Mouse (Mus musculus) MEL (cell line): ENCODE measurements at regions not wholly inside any gene's neighbourhood (a gene's known extent, or its start where the extent isn't known, plus 50 kb on each side); places are given as distances from the start of the nearest gene placed in this dataset.

Source experiments
- DNase-seq: peaks from one replicate; pipeline ENCODE4 v3.0.0; 2011; ENCODE audit warnings: low read depth, low spot score
- H3K27ac ChIP-seq: 2 replicates; pipeline ENCODE4 v1.5.1; 2012; ENCODE audit warnings: low read depth, mild to moderate bottlenecking, control low read depth, low read length, moderate library complexity; ENCODE audit not compliant: control insufficient read depth
- H3K27me3 ChIP-seq, 2 experiments: fragments of 150-350 bp in 1 of 2; sonication (generic) in 1 of 2; 2 replicates each; pipeline ENCODE4 v1.6.1; 2012; ENCODE audit warnings: low read length in 2 of 2, mild to moderate bottlenecking in 2 of 2, improper control_type of control experiment in 1 of 2, moderate library complexity in 1 of 2; ENCODE audit not compliant: insufficient read depth in 2 of 2, control insufficient read depth in 1 of 2
- H3K36me3 ChIP-seq, 2 experiments: 2 replicates each; pipeline ENCODE4 v1.6.1; 2012 to 2014; ENCODE audit warnings: low read length in 2 of 2, improper control_type of control experiment in 1 of 2, inconsistent platforms in 1 of 2, mild to moderate bottlenecking in 1 of 2; ENCODE audit not compliant: insufficient read depth in 2 of 2, control insufficient read depth in 1 of 2
- H3K4me1 ChIP-seq, 2 experiments: fragments of 150-350 bp in 1 of 2; sonication (generic) in 1 of 2; 2 replicates each; pipeline ENCODE4 v1.6.1; 2012; ENCODE audit warnings: low read length in 2 of 2, improper control_type of control experiment in 1 of 2, mild to moderate bottlenecking in 1 of 2; ENCODE audit not compliant: insufficient read depth in 2 of 2, control insufficient read depth in 1 of 2
- H3K4me3 ChIP-seq, 2 experiments: fragments of 150-350 bp in 1 of 2; sonication (generic) in 1 of 2; 2 replicates each; pipeline ENCODE4 v1.5.1; 2012; ENCODE audit warnings: low read depth in 2 of 2, low read length in 2 of 2, mild to moderate bottlenecking in 2 of 2, moderate library complexity in 2 of 2, control low read depth in 1 of 2, improper control_type of control experiment in 1 of 2; ENCODE audit not compliant: control insufficient read depth in 1 of 2, insufficient read depth in 1 of 2
- H3K79me2 ChIP-seq: 2 replicates; pipeline ENCODE4 v1.6.1; 2012; ENCODE audit warnings: mild to moderate bottlenecking, low read length, moderate library complexity; ENCODE audit not compliant: control insufficient read depth, poor library complexity, insufficient read depth
- H3K9ac ChIP-seq: 2 replicates; pipeline ENCODE4 v1.6.1; 2012; ENCODE audit warnings: low read depth, mild to moderate bottlenecking, control low read depth, low read length, moderate library complexity; ENCODE audit not compliant: control insufficient read depth, poor library complexity, severe bottlenecking
- H3K9me3 ChIP-seq: fragments of 150-350 bp; sonication (generic); replicated peaks from 2 replicates; pipeline ENCODE4 v1.6.1; 2012; ENCODE audit warnings: mild to moderate bottlenecking, low read length, improper control_type of control experiment, moderate library complexity; ENCODE audit not compliant: insufficient read depth
- CTCF ChIP-seq, 3 experiments: IDR thresholded peaks in 2 of 3; conservative IDR thresholded peaks in 1 of 3; 2 replicates each; pipeline ENCODE4 v1.5.1; 2011 to 2012; ENCODE audit warnings: low read length in 3 of 3, low read depth in 2 of 3, mild to moderate bottlenecking in 2 of 3, improper control_type of control experiment in 1 of 3, inconsistent platforms in 1 of 3, mixed read lengths in 1 of 3, moderate library complexity in 1 of 3; ENCODE audit not compliant: control insufficient read depth in 1 of 3, insufficient read depth in 1 of 3, poor library complexity in 1 of 3, severe bottlenecking in 1 of 3
- E2F4 ChIP-seq: IDR thresholded peaks from 2 replicates; pipeline ENCODE4 v1.6.1; 2011; ENCODE audit warnings: low read depth, low read length, improper control_type of control experiment, borderline replicate concordance
- EP300 ChIP-seq, 2 experiments: IDR thresholded peaks; 2 replicates each; pipeline ENCODE4 v1.6.1; 2011; ENCODE audit warnings: improper control_type of control experiment in 2 of 2, low read length in 2 of 2, low read depth in 1 of 2, mild to moderate bottlenecking in 1 of 2
- ETS1 ChIP-seq: IDR thresholded peaks from 2 replicates; pipeline ENCODE4 v1.6.1; 2012; ENCODE audit warnings: low read depth, mild to moderate bottlenecking, inconsistent platforms, low read length, improper control_type of control experiment, moderate library complexity
- GABPA ChIP-seq: IDR thresholded peaks from 2 replicates; pipeline ENCODE4 v1.6.1; 2012; ENCODE audit warnings: low read depth, mild to moderate bottlenecking, inconsistent platforms, low read length, improper control_type of control experiment, moderate library complexity
- GATA1 ChIP-seq: IDR thresholded peaks from 2 replicates; pipeline ENCODE4 v1.6.1; 2011; ENCODE audit warnings: low read depth, low read length, improper control_type of control experiment
- HCFC1 ChIP-seq: IDR thresholded peaks from 2 replicates; pipeline ENCODE4 v1.6.1; 2012; ENCODE audit warnings: low read depth, mild to moderate bottlenecking, inconsistent platforms, low read length, improper control_type of control experiment, moderate library complexity
- MAFK ChIP-seq: IDR thresholded peaks from 2 replicates; pipeline ENCODE4 v1.6.1; 2011; ENCODE audit warnings: low read depth, mild to moderate bottlenecking, low read length, improper control_type of control experiment, borderline replicate concordance
- MAZ ChIP-seq: IDR thresholded peaks from 2 replicates; pipeline ENCODE4 v1.6.1; 2012; ENCODE audit warnings: low read depth, mild to moderate bottlenecking, inconsistent platforms, low read length, improper control_type of control experiment
- MEF2A ChIP-seq: IDR thresholded peaks from 2 replicates; pipeline ENCODE4 v1.6.1; 2014; ENCODE audit warnings: low read depth, mild to moderate bottlenecking, inconsistent platforms, low read length, improper control_type of control experiment; ENCODE audit not compliant: poor library complexity, insufficient replicate concordance, severe bottlenecking; ENCODE audit errors: extremely low read depth
- MXI1 ChIP-seq: IDR thresholded peaks from 2 replicates; pipeline ENCODE4 v1.6.1; 2011; ENCODE audit warnings: mild to moderate bottlenecking, low read depth, low read length, improper control_type of control experiment
- MYB ChIP-seq: IDR thresholded peaks from 2 replicates; pipeline ENCODE4 v1.6.1; 2011; ENCODE audit warnings: mild to moderate bottlenecking, low read depth, low read length, improper control_type of control experiment
- MYC ChIP-seq: IDR thresholded peaks from 2 replicates; pipeline ENCODE4 v1.6.1; 2011; ENCODE audit warnings: low read depth, mild to moderate bottlenecking, low read length, improper control_type of control experiment, moderate library complexity
- NRF1 ChIP-seq: IDR thresholded peaks from 2 replicates; pipeline ENCODE4 v1.6.1; 2014; ENCODE audit warnings: low read depth, mild to moderate bottlenecking, inconsistent platforms, low read length, improper control_type of control experiment, moderate library complexity; ENCODE audit not compliant: poor library complexity, insufficient read depth, severe bottlenecking
- POLR2A ChIP-seq, 2 experiments: IDR thresholded peaks; 2 replicates each; pipeline ENCODE4 v1.6.1; 2011 to 2012; ENCODE audit warnings: low read length in 2 of 2, mild to moderate bottlenecking in 2 of 2, control low read depth in 1 of 2, improper control_type of control experiment in 1 of 2, low read depth in 1 of 2, moderate library complexity in 1 of 2; ENCODE audit not compliant: control insufficient read depth in 1 of 2, insufficient read depth in 1 of 2, poor library complexity in 1 of 2
- RAD21 ChIP-seq: IDR thresholded peaks from 2 replicates; pipeline ENCODE4 v1.6.1; 2011; ENCODE audit warnings: mild to moderate bottlenecking, low read depth, low read length, improper control_type of control experiment
- RCOR1 ChIP-seq: IDR thresholded peaks from 2 replicates; pipeline ENCODE4 v1.6.1; 2012; ENCODE audit warnings: low read depth, mild to moderate bottlenecking, inconsistent platforms, low read length, improper control_type of control experiment
- SMC3 ChIP-seq: IDR thresholded peaks from 2 replicates; pipeline ENCODE4 v1.6.1; 2011; ENCODE audit warnings: low read depth, low read length, improper control_type of control experiment
- TAL1 ChIP-seq: IDR thresholded peaks from 2 replicates; pipeline ENCODE4 v1.6.1; 2012; ENCODE audit warnings: mild to moderate bottlenecking, inconsistent platforms, low read length, moderate library complexity, mixed read lengths
- USF2 ChIP-seq, 2 experiments: IDR thresholded peaks; 2 replicates each; pipeline ENCODE4 v1.6.1; 2011 to 2012; ENCODE audit warnings: improper control_type of control experiment in 2 of 2, low read length in 2 of 2, borderline replicate concordance in 1 of 2, inconsistent platforms in 1 of 2, low read depth in 1 of 2, mild to moderate bottlenecking in 1 of 2; ENCODE audit not compliant: insufficient read depth in 1 of 2

DNA sequence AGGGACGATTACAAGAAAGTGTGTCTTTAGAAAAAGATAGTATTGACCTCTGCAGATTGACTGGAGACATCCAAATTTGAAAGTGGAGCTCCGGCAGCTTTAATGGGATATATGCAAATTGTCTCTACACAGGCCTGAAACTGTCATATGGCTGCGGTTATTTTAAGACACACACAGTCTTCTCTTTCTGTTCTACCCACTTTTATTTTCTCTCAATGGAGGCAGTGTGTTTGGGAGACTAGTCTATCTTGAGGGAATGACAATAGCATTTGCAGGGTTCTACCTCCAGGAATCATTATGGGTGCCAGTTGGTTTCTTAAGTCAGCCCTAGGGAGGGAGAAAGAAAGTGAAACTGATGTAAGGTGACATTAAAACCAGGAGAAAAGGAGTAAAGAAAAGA lies 434.2 kb upstream of the Adgrl4 start:
- H3K4me3 ChIP-seq = no peak overlapping the region
- H3K36me3 ChIP-seq = no peaks in the 10 kb centered on the region
- no peak for TF ChIP-seq MXI1
- no peak for TF ChIP-seq TAL1
- TF ChIP-seq POLR2A (IDR thresholded peaks at IDR 0.05; ENCODE audit: control insufficient read depth in 1 of 2, insufficient read depth in 1 of 2, low read depth in 1 of 2, low read length in 2 of 2, poor library complexity in 1 of 2) = no peak
- no peak for TF ChIP-seq SMC3
- TF ChIP-seq GABPA = no peak
- TF ChIP-seq E2F4 = no peak
- no peak for TF ChIP-seq NRF1
- TF ChIP-seq RCOR1 = no peak
- H3K27me3 ChIP-seq = no peaks in the 10 kb centered on the region
- H3K79me2 ChIP-seq = no peaks in the 10 kb centered on the region
- H3K9me3 ChIP-seq = no peaks in the 10 kb centered on the region
- no peak overlapping the region for H3K9ac ChIP-seq
- no peak overlapping the region for H3K27ac ChIP-seq
- no peak for DNase-seq
- no peaks in the 10 kb centered on the region for H3K4me1 ChIP-seq

DNA sequence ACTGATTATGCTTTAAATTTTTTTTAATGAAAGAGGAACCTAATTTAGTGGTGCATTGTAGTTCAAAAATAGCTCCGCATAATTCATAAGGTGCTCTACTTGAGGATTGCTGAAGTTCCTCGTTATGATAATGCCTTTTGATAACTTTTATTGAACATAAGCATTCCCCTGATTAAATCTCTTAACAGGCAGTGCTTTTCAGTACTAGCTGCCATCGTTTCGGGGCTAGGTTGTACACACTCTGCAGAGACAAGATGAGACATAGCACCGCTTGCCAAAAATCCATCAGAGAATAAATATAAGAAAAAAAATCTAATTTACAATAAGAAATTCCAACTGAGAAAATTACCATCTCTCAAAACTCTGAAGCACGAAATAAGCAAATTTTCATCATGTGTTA lies 433.7 kb upstream of the Adgrl4 start:
- Histone ChIP-seq H3K4me1 (no peaks in the 10 kb centered on the region), H3K27me3 (no peaks in the 10 kb centered on the region), H3K27ac (no peak overlapping the region), H3K36me3 (no peaks in the 10 kb centered on the region), H3K4me3 (no peak overlapping the region), H3K9ac (no peak overlapping the region), H3K79me2 (no peaks in the 10 kb centered on the region), H3K9me3 (no peaks in the 10 kb centered on the region)
- no peak for DNase-seq
- TF ChIP-seq GATA1 (no peak), USF2 (IDR thresholded peaks at IDR 0.05; ENCODE audit: borderline replicate concordance in 1 of 2, insufficient read depth in 1 of 2, low read depth in 1 of 2, low read length in 2 of 2) (no peak), NRF1 (no peak), MAFK (no peak), MYB (no peak), RCOR1 (no peak), RAD21 (no peak), ETS1 (no peak), MYC (no peak), HCFC1 (no peak), EP300 (IDR thresholded peaks at IDR 0.05; ENCODE audit: low read depth in 1 of 2, low read length in 2 of 2) (no peak), SMC3 (no peak), MEF2A (no peak), MAZ (no peak), CTCF (IDR thresholded peaks at IDR 0.05 in 2 of 3, conservative IDR thresholded peaks at IDR 0.05 in 1 of 3; ENCODE audit: control insufficient read depth in 1 of 3, insufficient read depth in 1 of 3, low read depth in 2 of 3, low read length in 3 of 3, poor library complexity in 1 of 3, severe bottlenecking in 1 of 3) (no peak)
